Mouse (Mus musculus) liver, adult 2 months (tissue): ENCODE data around the gene Gm21885. TPM values are rescaled to one million over a fixed set of nuclear protein-coding genes. Genes with fewer than 3 reads are reported as not detected.
A peak's percentile ranks its signal among the peaks of the same experiment; 100 is the strongest.

ENCODE experiments used
- DNase-seq: peaks from one replicate; pipeline ENCODE4 v3.0.0-alpha.2; 2011; ENCODE audit warnings: low read depth, low spot score; ENCODE audit errors: extremely low read depth
- H3K27ac ChIP-seq: fragments of 200-500 bp; replicated peaks from 2 replicates; pipeline ENCODE4 v1.5.1; 2012; ENCODE audit warnings: low read depth, mild to moderate bottlenecking, control low read depth, inconsistent platforms, low read length; ENCODE audit not compliant: insufficient read depth
- H3K27me3 ChIP-seq: fragments of 200-500 bp; 2 replicates; pipeline ENCODE4 v1.6.1; 2012; ENCODE audit warnings: mild to moderate bottlenecking, moderate library complexity, low read length, inconsistent platforms; ENCODE audit not compliant: control insufficient read depth, insufficient read depth
- H3K36me3 ChIP-seq: fragments of 200-500 bp; 2 replicates; pipeline ENCODE4 v1.6.1; 2012; ENCODE audit warnings: low read length, inconsistent platforms; ENCODE audit not compliant: control insufficient read depth, insufficient read depth
- H3K4me1 ChIP-seq: fragments of 200-500 bp; 2 replicates; pipeline ENCODE4 v1.6.1; 2011; ENCODE audit warnings: low read length; ENCODE audit not compliant: control insufficient read depth, insufficient read depth
- H3K4me3 ChIP-seq: fragments of 200-500 bp; 2 replicates; pipeline ENCODE4 v1.5.1; 2011; ENCODE audit warnings: low read depth, mild to moderate bottlenecking, control low read depth, low read length, moderate library complexity; ENCODE audit not compliant: insufficient read depth
- H3K79me2 ChIP-seq: fragments of 200-500 bp; 2 replicates; pipeline ENCODE4 v1.6.1; 2012; ENCODE audit warnings: inconsistent platforms, mild to moderate bottlenecking, low read length, moderate library complexity; ENCODE audit not compliant: control insufficient read depth, insufficient read depth
- H3K9ac ChIP-seq: fragments of 200-500 bp; 2 replicates; pipeline ENCODE4 v1.6.1; 2012; ENCODE audit warnings: low read depth, mild to moderate bottlenecking, control low read depth, inconsistent platforms, low read length
- CTCF ChIP-seq: fragments of 200-500 bp; IDR thresholded peaks from 2 replicates; pipeline ENCODE4 v1.5.1; 2011; ENCODE audit warnings: low read depth, low read length, control low read depth
- POLR2A ChIP-seq: fragments of 200-500 bp; IDR thresholded peaks from 2 replicates; pipeline ENCODE4 v1.6.1; 2011; ENCODE audit warnings: low read length, control low read depth; ENCODE audit not compliant: insufficient read depth; ENCODE audit errors: extremely low read depth
- WGBS: fragments of 180-500 bp; shearing (Covaris S2); methylation state at CpG from one replicate; pipeline ENCODE4 v1.1.7; 2018; 5-methylcytosine and 5-hydroxymethylcytosine counted together
- polyA plus RNA-seq: library from polyadenylated mRNA; depleted of rRNA; stranded (reverse); fragments of >200 nt; gene quantifications from 2 replicates; pipeline ENCODE4 v1.2.3, GENCODE M21; 2012
- total RNA-seq: library from RNA; depleted of rRNA; stranded (reverse); fragments of >200 nt; gene quantifications from 2 replicates; pipeline ENCODE4 v1.2.3, GENCODE M21; 2014

Gm21885 gene
- total and polyA plus RNA-seq, 2 experiments: 0.49 TPM; not detected in 1

DNA sequence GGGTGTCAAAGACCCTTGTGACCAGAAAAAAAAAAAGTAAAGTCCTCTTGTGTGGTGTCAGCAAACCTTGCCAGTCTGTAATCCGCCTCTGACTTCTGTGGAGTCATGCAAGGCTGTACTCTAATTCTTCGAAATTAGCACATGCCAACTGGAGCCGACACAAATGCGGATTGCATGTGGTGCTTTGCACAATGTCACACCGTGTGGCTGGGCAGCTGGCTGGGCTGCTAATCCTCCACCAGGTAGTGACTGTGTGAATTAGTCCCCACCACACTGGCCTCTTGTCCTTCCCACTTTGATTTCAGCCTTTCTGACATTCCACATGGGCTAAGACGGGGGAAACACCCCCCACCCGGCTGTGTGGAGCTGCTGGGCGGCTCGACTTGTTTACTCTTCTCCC lies 42.0 kb upstream of the Gm21885 start:
- H3K36me3 ChIP-seq: no peaks in the 10 kb centered on the region
- no peak overlapping the region for H3K4me3 ChIP-seq
- DNase-seq: peak; percentile 33
- no peak overlapping the region for H3K27ac ChIP-seq
- H3K4me1 ChIP-seq: no peaks in the 10 kb centered on the region
- H3K79me2 ChIP-seq: no peaks in the 10 kb centered on the region
- peaks cover 3% of the 10 kb centered on the region; the same call in 1 of the 2 replicates for H3K27me3 ChIP-seq
- 47% methylated on average over 9 of the region's 9 CpGs for WGBS
- TF ChIP-seq CTCF: no peak
- TF ChIP-seq POLR2A: no peak
- no peak overlapping the region for H3K9ac ChIP-seq

DNA sequence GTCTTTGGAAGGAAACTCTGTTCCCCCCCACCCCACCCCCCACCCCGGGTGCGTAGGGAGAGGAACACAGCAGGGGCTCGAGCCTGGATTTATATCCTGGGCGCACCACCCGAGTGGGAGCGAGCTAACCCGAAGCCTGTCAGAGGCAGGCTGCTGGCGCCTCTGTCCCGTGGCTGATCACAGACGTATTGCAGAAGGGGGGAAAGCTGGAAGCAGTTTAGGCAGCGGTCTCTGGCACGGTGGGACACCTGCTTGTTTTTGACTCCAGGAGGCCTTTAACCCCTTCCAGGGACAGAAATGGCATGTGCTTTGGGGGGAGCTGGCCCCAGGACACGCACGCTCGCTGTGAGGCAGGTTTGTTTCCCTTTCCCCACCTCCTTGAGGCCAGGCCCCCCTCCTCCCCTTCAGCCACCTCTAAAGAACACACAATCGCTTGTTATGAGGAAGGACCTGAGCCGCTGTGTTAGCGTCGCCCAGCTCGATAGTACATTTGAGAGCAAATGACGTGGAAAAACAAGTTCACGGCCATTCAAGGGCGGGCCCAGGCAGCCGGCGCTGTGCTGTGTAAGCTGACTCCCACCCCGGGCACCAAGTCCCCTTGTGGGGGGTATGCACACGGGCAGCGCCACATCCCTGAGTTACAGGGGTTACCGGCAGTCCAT lies 38.8 kb upstream of the Gm21885 start:
- TF ChIP-seq CTCF: no peak
- no peak for TF ChIP-seq POLR2A
- Histone ChIP-seq H3K4me3 (0 out of 2 replicates have a peak overlapping the region, but pooled peaks have one; percentile 3), H3K36me3 (no peaks in the 10 kb centered on the region), H3K27ac (no peak overlapping the region), H3K4me1 (no peaks in the 10 kb centered on the region), H3K27me3 (peaks cover 3% of the 10 kb centered on the region; the same call in 1 of the 2 replicates), H3K9ac (no peak overlapping the region), H3K79me2 (no peaks in the 10 kb centered on the region)
- DNase-seq: no peak
- WGBS: 29% methylated on average over 29 of the region's 29 CpGs

DNA sequence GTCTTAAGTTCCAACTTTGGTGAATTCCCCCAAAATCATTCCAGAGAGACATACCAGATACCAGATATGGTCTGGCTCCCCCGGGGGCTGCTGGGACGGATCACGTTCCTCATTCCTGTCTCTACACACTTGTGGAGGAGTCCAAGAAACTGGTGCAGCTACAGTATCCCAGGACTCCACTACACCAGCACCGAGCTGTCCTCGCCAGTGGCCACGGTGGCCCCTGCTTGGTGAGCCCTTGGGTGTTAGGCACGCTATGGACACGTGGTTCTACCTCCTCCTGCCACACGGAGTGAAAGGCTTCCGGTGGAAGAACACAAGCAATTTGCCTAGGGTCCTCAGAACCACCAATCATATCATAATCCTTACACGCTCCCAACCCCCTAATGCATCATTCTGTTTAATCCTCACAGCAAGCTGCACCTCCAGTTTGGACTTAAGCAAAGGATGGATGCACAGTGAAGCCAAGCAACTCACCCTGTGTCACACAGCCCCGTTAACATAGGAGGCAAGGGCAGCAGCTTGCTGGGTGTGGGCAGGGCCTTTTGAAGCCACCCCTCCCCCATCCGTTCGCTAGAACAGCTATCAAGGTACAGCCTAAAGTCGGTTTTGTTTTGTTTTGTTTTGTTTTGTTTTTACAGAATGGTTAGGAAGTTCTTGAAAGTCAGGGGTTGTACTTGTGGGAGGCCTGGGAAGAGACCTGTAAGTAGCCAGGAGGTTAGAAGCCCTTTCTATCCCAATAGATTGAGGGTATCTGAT lies 38.1 kb upstream of the Gm21885 start:
- peaks cover 3% of the 10 kb centered on the region; the same call in 1 of the 2 replicates for H3K27me3 ChIP-seq
- H3K27ac ChIP-seq: no peak overlapping the region
- TF ChIP-seq CTCF (no peak), POLR2A (no peak)
- no peak for DNase-seq
- no peak overlapping the region for H3K4me3 ChIP-seq
- no peaks in the 10 kb centered on the region for H3K36me3 ChIP-seq
- H3K9ac ChIP-seq: no peak overlapping the region
- no peaks in the 10 kb centered on the region for H3K79me2 ChIP-seq
- no peaks in the 10 kb centered on the region for H3K4me1 ChIP-seq
- 61% methylated on average over 15 of the region's 15 CpGs for WGBS

DNA sequence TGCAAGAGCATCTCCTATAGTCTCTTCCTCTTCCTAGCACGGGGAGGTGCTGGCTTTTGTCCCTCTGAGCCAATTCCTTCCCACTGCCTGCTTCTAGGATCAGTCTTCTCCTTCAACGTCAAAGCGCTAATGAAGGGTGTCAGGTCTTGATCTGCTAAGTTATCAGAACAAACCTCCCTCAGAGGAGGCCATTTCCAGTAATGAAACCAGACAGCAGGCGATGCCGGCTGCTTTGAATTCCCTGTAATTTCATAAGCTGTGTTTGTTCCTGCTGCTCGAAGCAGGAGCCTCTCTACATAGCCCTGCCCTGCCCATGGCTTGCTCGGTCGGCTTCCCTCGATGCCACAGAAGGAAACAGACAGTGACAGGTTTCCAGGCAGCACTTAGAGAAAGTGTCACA lies 37.3 kb upstream of the Gm21885 start:
- no peaks in the 10 kb centered on the region for H3K4me1 ChIP-seq
- H3K36me3 ChIP-seq: no peaks in the 10 kb centered on the region
- H3K9ac ChIP-seq: no peak overlapping the region
- DNase-seq: no peak
- H3K27me3 ChIP-seq: peaks cover 3% of the 10 kb centered on the region; the same call in 1 of the 2 replicates
- H3K27ac ChIP-seq: no peak overlapping the region
- no peaks in the 10 kb centered on the region for H3K79me2 ChIP-seq
- H3K4me3 ChIP-seq: no peak overlapping the region
- 92% methylated on average over 9 of the region's 9 CpGs for WGBS
- no peak for TF ChIP-seq CTCF
- no peak for TF ChIP-seq POLR2A

DNA sequence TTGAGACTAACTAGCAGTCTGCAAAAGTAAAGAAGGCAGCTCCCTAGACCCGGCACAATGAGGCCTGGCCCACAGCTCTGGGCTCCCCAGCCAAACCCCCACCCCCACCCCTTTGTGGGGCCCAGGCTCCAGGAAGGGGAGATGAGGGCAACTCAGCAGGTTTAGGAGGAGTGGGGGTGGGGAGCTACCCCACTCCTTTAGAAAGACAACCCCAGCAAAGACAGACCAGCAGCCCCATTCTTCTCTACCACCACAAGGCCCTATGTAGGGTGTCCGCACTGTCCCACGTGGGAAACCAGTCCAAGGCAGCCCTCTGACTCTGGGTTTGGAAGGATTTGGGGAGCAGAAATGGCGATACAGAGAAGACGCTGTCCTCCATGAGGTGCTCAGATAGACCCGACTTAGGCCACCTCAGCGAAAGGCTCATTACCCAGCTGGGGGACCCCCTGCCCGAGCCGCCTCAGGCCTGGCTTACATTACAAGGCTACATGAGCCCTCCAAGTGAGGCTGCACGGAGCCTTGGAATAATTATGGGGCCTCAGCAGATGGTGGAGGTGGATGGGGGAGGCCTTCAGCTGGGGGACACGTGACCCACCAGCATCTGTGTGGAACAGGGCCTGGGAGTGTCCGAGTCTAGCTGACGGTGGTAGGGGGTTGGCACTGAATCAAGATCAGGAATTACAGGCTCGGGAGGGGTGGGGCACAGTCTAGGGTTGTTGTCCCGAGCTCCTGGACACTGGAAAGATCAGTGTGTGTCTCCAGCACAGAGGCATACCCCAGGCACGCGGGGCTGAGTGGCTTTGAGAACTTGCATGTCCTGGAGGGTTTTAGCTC lies 35.5 kb upstream of the Gm21885 start, which contains the start of gene Wfikkn2:
Gene Wfikkn2 (minus strand): TSS at position 51 of the 834 bp plus-strand sequence.
- Histone ChIP-seq H3K9ac (no peak within 1 kb of the TSS), H3K79me2 (no peaks in the 10 kb centered on the region), H3K4me1 (no peaks in the 10 kb centered on the region), H3K4me3 (no peak within 1 kb of the TSS), H3K27ac (no peak within 1 kb of the TSS), H3K27me3 (peaks cover 3% of the 10 kb centered on the region; the same call in 1 of the 2 replicates), H3K36me3 (no peaks in the 10 kb centered on the region)
- no peak for DNase-seq
- TF ChIP-seq POLR2A: no peak
- no peak for TF ChIP-seq CTCF
- 88% methylated on average over 17 of the region's 17 CpGs for WGBS
